Mouse (Mus musculus) brown adipose tissue, adult 24 weeks (tissue): Measurements from ENCODE around the gene Dram1. TPM values are rescaled to one million over a fixed set of nuclear protein-coding genes. Genes with fewer than 3 reads are reported as not detected.

ENCODE experiments used
- H3K27ac ChIP-seq: fragments of 200-500 bp; replicated peaks from 2 replicates; pipeline ENCODE4 v1.5.1; 2012; ENCODE audit warnings: low read depth, mild to moderate bottlenecking, low read length
- H3K4me1 ChIP-seq: fragments of 200-500 bp; 2 replicates; pipeline ENCODE4 v1.6.1; 2012; ENCODE audit warnings: low read length, mixed read lengths; ENCODE audit not compliant: control insufficient read depth, insufficient read depth, insufficient read length
- H3K4me3 ChIP-seq: fragments of 200-500 bp; 2 replicates; pipeline ENCODE4 v1.5.1; 2012; ENCODE audit warnings: low read depth, mild to moderate bottlenecking, low read length, moderate library complexity; ENCODE audit not compliant: insufficient read depth
- polyA plus RNA-seq: library from polyadenylated mRNA; stranded (reverse); fragments of >200 nt; gene quantifications from 2 replicates; pipeline ENCODE4 v1.2.4, GENCODE M21; 2012; ENCODE audit not compliant: missing spikeins, insufficient read depth, insufficient read length

The Dram1 gene
- polyA plus RNA-seq: 31.8 and 40.7 TPM in 2 replicates

DNA sequence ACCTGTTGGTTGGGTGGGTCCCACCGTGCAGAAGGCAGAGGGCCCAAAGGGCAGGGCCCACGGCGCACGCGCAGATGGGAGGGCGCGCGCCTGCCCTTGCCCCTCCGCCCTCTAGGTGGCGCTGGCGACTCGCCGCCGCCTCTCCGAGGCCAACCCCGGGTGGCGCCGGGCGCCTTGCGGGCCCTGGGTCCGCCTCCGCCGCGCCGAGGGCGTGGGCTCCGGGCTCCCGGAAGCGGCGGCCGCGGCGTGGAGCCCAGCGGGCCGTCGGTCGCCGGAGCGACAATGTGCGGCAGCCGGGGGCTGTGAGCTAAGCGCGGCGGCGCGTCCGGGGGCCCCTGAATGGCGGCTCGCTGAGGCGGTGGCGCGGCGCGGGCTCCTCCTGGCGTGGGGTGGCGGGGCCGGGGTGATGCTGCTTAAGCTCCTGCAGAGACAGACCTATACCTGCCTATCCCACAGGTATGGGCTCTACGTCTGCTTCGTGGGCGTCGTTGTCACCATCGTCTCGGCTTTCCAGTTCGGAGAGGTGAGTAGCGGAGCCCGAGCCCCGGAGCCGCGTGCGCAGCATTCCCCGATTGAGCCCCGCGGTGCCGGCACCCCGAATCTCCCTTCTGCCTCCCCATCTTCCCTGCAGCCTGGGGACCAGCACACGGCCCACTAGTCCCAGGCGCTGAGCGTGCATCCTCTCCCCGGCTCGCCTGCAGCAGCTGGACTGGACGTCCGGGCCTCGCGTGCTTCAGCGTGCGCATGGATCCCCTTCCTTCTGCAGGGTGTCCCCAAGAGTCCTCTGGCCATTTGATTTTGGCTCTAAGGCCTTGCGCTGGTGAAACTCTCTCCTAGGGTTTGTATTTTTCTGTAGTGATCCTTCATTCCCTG, at the start of gene Dram1, which contains the start of gene Gnptab:
Gene Dram1, minus strand, starts transcription at position 68 of the 873 bp plus-strand sequence.
Gene Gnptab, plus strand, starts transcription at position 120 of the 873 bp plus-strand sequence.
- Histone ChIP-seq H3K4me3 (peak within 1 kb of the TSS; percentile 67), H3K4me1 (peaks cover 5% of the 10 kb centered on the region), H3K27ac (no peak within 1 kb of the TSS)

DNA sequence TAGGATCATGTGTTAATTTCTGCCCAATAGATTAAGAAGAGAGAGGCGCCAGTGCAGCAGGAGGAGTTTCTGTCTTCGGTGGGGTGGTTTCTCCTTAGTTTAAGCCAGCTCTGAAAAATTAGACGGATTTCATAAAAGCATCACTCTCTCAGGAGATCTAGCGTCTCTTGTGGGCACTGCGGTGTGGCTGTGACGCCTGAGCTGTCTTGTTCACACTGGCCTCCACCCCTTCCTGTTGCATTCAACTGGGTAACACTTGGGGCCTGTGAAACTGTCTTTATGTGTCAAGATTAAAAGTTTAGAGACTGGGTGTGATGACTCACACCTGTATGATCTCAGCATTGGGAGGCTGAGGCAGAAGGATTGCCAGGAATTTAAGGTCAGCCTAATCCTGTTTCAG, 49.1 kb upstream of the Dram1 start:
- no peak overlapping the region for H3K4me3 ChIP-seq
- no peaks in the 10 kb centered on the region for H3K4me1 ChIP-seq
- H3K27ac ChIP-seq: no peak overlapping the region

- no peak overlapping the region for H3K4me3 ChIP-seq
- H3K4me1 ChIP-seq: no peaks in the 10 kb centered on the region
- no peak overlapping the region for H3K27ac ChIP-seq
Measured at GRCm38 (mm10) chr10:88426896-88427295, 48.0 kb upstream of the Dram1 start.

GRCm38 (mm10) chr10:88426158-88426816, 47.4 kb upstream of the Dram1 start:
- Histone ChIP-seq H3K4me3 (no peak overlapping the region), H3K27ac (no peak overlapping the region), H3K4me1 (no peaks in the 10 kb centered on the region)

DNA sequence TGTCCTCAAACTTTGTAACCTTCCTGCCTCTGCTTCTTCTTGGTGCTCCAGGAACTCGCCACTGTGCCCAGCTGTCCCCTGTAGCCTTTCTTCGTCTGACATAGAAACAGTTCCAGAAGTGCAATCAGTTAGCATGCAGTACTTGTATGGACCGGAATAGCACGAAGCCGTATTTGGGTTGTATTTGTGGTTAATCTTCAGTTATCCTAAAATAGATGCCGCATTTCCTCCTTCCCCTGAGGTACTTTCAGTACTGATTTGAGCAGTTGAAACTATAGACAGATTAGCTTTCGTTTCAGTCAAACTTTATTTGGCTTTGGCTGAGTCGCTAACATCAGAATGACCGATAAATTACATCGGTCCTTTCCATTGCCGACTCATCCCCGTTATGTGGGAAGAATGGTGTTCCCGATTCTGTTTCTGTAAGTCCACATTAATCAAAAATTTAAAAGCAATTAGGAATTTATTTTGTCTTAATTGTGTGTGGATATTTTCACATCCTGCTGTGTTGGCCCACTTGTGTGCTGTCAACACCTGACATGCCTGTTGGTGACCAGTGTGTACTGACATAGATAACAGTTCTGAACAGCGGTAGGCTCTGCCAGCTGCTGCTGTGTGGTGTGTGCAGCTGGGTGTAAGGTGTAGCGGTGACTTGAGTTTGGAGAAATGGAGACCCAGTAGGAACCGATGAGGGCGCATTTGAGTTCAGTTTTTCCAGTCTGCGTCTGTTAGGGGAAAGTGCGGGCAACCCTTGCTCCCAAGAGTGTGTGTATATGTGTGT, 42.0 kb upstream of the Dram1 start:
- H3K4me3 ChIP-seq: no peak overlapping the region
- no peaks in the 10 kb centered on the region for H3K4me1 ChIP-seq
- 0 out of 2 replicates have a peak overlapping the region, but pooled peaks have one; percentile 29 for H3K27ac ChIP-seq

GRCm38 (mm10) chr10:88420141-88420541, 41.3 kb upstream of the Dram1 start:
- Histone ChIP-seq H3K4me1 (no peaks in the 10 kb centered on the region), H3K27ac (0 out of 2 replicates have a peak overlapping the region, but pooled peaks have one; percentile 29)

GRCm38 (mm10) chr10:88417686-88418085, 38.8 kb upstream of the Dram1 start:
- H3K4me3 ChIP-seq: no peak overlapping the region
- no peaks in the 10 kb centered on the region for H3K4me1 ChIP-seq
- H3K27ac ChIP-seq: no peak overlapping the region

More at GRCm38 (mm10) chr10:88420141-88420541, 41.3 kb upstream of the Dram1 start:
- no peak overlapping the region for H3K4me3 ChIP-seq

GRCm38 (mm10) chr10:88412290-88412995, 33.6 kb upstream of the Dram1 start:
- H3K4me3 ChIP-seq: no peak overlapping the region
- peaks cover 2% of the 10 kb centered on the region; the same call in 1 of the 2 replicates for H3K4me1 ChIP-seq
- no peak overlapping the region for H3K27ac ChIP-seq

DNA sequence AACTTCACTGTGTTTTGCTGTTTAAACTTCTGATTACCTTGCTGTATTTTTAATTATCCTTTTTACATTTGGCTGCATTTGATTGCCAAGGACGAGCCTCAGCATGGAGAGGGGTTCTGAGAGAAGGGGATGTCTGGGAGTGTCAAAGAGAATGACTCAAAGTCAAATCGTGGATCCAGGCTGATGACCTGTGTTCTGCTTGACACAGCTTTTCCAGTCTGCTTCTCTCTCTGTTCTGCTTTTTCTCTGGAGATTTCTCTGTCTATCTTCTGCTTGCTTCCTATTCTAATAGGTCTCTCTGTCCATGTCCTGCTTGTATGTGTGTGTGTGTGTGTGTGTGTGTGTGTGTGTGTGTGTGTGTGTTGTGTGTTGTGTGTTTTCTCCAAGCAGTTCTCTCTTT, 30.9 kb upstream of the Dram1 start:
- H3K27ac ChIP-seq: no peak overlapping the region
- peaks cover 2% of the 10 kb centered on the region; the same call in 1 of the 2 replicates for H3K4me1 ChIP-seq
- H3K4me3 ChIP-seq: no peak overlapping the region

GRCm38 (mm10) chr10:88407875-88408631, 29.2 kb upstream of the Dram1 start:
- H3K27ac ChIP-seq: no peak overlapping the region

GRCm38 (mm10) chr10:88405812-88406211, 26.9 kb upstream of the Dram1 start:
- Histone ChIP-seq H3K4me1 (no peaks in the 10 kb centered on the region; the same call in 1 of the 2 replicates), H3K4me3 (no peak overlapping the region), H3K27ac (no peak overlapping the region)

More at GRCm38 (mm10) chr10:88407875-88408631, 29.2 kb upstream of the Dram1 start:
- H3K4me3 ChIP-seq: no peak overlapping the region
- H3K4me1 ChIP-seq: peaks cover 2% of the 10 kb centered on the region; the same call in 1 of the 2 replicates

- H3K4me3 ChIP-seq: no peak overlapping the region
- no peaks in the 10 kb centered on the region for H3K4me1 ChIP-seq
- H3K27ac ChIP-seq: no peak overlapping the region
Measured at GRCm38 (mm10) chr10:88404220-88404619, 25.3 kb upstream of the Dram1 start.

DNA sequence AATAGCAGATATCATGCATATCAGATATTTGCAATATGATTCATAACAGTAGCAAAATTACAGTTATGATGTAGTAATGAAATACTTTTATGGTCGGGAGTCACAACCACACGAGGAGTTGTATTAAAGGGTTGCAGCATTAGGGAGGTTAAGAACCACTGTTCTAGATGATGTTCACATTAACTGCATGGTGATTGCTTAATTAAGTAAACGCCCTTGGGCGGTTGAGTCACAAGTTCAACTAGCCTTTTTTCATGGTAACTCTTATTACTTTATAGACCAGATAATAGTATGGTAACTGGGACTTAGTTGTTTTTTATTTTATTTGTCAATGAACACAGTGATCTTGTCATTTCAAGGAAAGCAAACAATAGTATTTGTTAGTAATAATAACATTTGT, 24.1 kb upstream of the Dram1 start:
- no peak overlapping the region for H3K27ac ChIP-seq
- no peaks in the 10 kb centered on the region for H3K4me1 ChIP-seq
- H3K4me3 ChIP-seq: no peak overlapping the region

GRCm38 (mm10) chr10:88399271-88399670, 20.4 kb upstream of the Dram1 start:
- no peaks in the 10 kb centered on the region for H3K4me1 ChIP-seq
- H3K27ac ChIP-seq: no peak overlapping the region

More at GRCm38 (mm10) chr10:88399271-88399670, 20.4 kb upstream of the Dram1 start:
- no peak overlapping the region for H3K4me3 ChIP-seq
